Mouse (Mus musculus) cerebellum, postnatal 25 days (tissue): ENCODE measurements around the gene Dync1i1.
A peak's percentile ranks its signal among the peaks of the same experiment; 100 is the strongest.

Experiments
- DNase-seq, 2 experiments: peaks; one replicate each; pipeline ENCODE4 v3.0.0; 2021; ENCODE audit warnings: mixed read lengths in 2 of 2

Dync1i1 gene

DNA sequence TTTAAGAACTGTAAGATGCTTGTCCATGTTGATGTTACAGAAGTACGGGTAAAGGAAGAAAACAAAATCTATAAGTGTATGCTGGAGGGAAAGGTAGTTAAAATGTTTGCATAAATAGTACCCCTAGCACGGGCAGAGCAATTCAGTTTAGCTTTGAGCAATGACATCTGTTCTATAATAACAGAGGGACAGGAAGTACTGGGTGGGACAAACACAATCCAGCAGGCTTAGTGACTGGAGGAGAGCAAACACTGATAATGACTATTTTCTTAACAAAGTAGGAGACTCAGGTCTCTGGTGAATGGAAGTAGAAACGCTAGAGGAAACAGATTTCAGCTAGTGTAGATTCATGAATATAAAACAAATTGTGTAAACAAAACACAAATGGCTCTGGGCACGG, 250.8 kb downstream of the Dync1i1 start:
- no peak for DNase-seq

DNA sequence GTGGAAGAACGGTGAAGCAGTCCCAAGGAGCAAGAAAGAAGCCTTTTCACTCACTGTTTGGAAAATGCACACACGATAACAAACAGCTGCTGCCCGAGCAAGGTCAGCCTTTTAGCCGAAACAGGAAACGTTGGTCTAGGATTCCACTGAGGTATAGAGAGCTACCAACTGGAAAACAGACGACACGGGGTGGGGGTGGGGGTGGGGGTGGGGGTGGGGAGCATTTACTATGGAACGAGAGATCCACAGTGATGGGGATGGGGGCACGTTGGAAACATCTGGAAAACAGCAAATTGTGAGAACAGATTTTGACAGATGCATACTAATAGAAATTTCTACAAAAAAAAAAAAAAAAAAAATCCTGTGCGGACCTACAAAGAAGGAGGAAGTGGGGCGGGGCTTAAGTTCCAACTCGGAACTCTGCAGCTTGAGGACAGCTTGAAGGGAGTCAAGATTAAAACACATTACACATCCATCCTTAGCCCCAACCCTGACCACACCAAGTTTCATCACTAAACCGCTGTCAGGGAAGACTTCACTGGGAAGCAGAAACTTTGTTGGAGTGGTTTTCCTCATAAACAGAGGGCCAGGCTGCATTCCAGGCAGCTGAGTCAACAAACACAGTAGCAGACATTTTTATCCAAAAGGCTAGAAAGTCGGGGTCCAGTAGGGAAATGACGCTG, 251.9 kb downstream of the Dync1i1 start:
- no peak for DNase-seq

DNA sequence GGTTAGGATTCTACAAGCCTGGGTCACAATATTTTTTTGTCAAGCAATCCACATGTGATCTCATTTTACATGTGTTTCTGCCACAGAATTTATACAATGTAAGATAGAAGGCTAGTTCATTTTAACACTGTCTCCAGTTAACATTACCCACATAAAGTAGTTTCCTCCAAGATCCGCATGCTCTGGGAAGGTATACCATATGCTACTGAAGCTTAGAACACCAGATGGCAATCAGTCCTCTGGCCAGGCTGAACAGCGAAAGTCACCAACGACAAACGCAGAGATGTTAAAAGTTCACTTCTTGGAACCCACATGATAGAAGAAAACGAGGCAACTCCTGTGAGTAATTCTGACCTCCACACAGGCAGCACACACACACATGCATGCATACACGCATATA, 265.8 kb downstream of the Dync1i1 start:
- DNase-seq = peak in 1 of 2 experiments; percentile 25

DNA sequence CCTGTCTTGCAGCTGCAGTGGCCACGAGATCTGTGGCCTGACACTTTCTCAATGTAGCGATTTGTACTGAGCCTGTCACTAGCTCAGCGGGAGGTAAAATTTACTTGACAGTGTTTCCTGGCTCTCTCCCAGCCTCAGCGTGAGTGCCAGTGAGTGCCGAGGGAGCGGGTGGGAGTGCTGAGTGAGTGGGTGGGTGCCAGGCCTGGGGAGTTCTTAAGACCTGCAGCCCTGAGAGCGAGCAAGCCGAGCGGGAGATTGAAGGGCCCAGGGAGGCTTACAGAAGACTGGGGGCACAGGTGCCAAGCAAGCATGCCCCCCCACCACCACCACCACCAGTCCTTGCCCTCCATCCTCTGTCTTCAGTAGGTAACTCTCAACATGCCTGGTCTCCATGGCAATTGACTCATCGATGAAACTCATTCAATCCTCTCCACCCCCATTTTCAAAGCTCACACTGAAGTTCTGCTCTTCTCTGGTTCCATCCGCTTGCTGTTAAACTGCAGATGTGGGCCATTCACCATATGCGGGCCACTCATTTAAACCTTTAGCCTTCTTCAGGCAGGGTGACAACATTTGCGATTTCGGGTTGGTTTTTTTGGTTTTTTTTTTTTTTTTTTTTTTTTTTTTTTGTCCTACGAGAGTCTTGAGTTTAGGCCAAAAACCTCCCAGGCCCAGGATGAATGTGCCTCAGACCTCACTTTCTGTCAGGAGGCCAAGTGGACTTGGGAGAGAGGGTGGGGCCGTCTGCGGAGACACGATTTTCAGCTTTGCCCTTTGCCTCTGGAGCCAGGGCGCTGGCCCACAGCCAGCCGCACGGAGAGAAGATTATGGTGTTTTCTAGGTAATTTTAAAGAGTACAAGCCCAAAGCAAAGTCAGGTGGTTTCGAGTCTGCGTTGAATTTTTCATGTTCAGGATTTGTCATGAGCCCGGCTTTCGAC, 266.6 kb downstream of the Dync1i1 start:
- DNase-seq = peak; percentile 64 to 73

DNA sequence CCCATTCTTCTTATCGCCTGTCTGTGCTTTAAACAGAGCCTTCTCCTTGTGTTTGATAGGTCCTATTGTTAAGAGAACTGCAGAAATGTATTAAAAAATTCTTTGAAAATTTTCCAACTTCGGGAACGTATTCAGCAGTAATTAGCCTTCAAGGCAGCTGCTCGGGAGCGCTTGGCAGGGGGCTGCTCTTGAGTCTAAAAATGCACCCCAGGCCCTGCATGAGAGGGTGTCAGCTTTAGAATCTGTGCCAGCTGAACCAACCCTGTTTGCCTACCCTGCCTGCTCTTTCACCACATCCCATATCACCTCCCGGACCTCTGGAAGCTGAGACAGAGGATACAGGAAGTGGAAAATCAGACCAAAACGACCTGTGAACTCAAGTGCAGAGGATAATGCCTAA, 267.6 kb downstream of the Dync1i1 start:
- DNase-seq = peak; percentile 20 to 21

DNA sequence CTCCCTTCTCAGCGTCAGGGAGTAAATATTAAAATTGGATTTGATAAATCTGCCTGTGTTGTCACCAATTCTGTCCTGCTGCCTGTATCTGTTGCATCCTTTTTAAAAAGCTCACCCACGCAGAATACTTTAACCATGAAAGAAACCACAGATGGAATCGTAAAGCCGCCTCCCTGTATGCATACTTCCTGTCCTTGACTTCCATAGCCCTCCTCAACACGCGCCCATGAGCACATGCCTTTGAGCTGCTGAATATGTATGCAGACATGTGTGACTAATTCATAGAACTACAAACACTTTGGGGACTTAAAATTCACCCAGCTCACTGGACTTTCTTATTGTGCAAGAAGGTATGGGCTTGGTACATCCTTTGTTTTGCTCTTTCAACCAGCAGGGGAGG, 272.1 kb downstream of the Dync1i1 start:
- no peak for DNase-seq

DNA sequence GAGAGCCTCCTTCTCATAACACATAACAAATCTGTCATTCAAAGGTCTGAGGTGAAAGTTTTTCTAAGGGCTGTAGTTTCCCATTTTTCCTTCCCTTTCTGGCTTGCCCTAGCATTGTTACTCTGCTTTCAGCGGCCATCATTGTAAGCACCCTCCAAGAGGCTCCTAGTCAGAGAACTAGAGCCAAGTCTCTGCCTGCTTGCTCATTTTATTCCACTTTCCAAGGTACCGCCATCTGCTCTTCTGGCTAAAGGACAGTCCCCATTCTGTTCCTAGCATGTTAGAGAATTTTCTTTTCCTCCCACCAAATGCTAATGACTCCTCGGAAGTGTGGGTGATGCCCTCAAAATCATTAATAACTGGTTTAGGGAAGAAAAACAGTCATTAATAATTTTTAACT, 276.6 kb downstream of the Dync1i1 start:
- DNase-seq = peak; percentile 65 to 75

DNA sequence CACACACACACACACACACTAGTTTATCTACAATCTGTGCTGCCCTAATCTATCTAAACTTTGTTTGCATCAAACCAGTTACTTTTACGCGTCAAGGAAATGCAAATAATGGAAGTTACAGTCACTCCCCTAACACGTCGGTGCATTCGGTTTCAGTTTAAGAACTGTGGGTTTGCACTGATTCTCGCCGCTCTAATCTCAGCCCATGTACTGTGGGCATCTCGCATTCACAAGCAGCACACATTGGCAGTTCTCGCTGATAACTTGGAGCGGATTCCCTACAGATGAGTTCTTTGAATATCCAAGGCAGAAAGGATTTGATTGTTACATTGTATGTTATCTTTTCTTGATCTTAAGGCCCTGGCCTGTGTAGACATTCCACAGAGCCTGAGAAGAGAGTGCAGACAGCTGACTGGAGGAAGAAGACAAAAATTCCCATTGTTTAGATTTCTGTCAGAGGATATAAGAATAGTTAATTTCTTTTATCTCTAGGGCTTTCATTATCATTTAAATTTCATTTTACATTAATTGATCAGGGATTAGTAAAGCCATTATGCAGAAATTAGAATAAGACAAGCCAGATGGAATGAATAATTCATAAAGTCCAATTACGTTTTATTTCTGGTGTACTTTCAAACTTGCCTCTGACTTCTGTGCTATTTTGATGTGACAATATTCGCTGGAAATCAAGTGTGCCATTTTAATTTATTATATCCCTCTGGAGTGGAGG, 279.5 kb downstream of the Dync1i1 start:
- DNase-seq = no peak

DNA sequence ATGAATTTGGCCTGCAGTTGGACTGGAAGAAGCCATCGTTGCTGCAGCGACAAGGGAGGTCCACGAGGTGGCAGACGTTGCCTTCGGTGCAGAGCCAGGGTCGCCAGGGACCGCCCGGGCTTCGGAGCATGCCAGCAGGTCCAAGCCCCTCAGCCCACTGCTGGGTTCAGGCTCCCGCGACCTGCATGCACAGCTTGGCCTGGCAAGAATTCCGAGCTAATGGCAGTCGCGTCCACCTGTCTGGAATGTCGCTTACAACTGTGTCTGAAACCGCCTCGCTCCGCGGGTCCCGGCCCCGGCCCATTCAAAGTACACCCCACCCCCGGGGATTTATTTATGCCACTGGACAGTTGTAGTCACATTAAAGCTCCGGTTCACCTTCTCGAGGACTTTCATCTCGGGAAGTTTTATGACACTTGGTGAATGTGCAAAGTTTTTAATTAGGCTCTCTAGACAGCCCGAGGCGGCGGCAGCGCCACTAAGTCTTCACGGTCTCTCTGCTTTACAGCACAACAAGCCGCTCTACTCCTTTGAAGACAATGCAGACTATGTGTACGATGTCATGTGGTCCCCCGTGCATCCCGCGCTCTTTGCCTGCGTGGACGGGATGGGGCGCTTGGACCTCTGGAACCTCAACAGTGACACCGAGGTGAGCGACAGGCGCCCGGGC, 280.5 kb downstream of the Dync1i1 start:
- peak; percentile 83 to 87 for DNase-seq

DNA sequence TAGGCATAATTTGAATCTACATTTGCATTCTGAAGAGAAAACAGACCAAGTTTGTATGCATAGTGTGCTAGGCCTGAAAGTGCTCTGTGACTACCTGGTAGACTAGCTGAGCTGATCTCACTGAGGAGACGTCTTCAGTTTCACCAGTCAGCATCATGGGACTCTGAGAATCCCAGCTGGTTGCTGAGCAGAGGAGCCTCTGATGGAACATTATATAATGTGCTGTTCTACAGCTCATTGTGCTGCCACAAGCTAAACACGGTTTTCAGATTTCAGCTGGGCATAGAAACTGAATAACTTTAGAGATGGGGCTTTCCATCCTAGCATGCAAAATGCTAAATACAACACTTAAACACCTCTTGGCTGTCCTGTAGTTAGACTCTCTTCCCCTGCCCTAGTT, 285.9 kb downstream of the Dync1i1 start:
- DNase-seq = no peak

DNA sequence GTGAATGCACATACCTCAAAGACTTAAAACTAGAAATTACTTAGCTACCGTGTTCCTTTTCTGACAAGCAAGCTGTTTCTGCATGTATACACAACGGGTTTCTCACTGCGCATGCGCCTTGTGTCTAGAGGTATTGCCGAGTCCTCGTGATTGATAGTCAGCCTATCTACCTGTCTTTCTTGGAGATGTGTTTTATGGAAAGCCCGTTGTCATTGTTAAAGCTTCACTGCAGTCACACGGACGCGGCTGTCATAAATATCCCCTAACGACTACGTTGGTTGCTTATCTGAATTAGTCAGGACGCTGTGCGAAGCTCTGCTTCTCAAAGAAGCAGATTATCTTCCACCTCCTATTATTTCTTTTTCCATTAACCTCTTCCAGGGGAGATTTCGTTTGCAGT, 290.2 kb downstream of the Dync1i1 start:
- no peak for DNase-seq

DNA sequence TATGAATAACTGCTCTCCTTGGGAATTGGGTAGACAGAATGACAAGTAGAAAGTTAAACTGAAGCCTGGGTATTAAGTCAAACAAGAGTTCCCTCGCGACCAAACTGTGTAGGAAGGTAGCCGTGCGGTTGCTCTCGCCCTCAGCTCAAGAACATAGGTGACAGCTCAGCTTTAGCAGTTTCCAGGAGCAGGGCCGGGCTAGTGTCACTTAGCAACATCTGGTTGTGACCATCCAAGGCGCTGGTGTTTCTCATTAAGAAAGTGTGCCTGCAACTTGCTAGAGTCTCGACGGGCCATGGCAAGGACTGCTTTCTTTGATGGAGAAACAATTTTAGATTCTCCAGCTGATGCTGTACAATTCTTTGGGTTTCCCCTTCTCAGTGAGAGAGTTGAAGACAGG, 291.5 kb downstream of the Dync1i1 start:
- DNase-seq = no peak

DNA sequence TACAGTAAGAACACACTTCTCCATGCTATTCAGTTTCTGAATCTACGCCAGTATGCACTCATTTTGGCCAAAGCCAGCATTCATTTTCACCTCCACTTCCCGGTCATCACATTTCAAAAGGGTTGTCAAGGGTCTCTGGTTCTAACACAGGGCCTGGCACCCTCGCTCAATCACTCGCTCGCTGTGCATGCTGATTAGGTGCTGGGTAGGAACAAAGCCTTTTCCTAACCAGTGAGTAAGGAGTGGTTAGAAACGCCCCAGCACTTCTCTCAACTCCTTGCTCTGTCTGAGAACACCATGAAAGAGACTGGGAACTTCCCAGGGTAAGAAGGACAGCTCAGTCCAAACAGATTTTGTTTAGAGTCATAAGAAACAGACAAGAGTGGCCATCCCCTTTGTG, 298.5 kb downstream of the Dync1i1 start:
- no peak for DNase-seq

DNA sequence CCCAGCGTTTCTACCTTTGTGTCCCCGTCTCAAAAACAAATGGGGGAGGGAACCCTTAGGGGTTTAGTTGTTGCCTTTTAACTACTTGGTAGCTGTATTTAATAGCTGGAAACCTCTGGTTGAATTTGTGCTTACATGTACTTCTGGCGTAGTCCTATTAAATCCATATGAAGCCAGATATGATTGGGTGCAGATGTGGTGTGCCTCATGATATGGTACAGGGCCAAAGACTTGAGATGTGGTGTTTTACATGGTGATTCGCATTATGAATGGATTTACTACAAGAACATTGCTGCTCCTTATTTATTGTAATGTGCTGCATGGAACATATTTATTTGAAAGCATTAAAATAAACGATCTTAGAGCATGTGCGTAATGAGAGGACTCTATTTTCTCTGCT, 302.2 kb downstream of the Dync1i1 start:
- no peak for DNase-seq

DNA sequence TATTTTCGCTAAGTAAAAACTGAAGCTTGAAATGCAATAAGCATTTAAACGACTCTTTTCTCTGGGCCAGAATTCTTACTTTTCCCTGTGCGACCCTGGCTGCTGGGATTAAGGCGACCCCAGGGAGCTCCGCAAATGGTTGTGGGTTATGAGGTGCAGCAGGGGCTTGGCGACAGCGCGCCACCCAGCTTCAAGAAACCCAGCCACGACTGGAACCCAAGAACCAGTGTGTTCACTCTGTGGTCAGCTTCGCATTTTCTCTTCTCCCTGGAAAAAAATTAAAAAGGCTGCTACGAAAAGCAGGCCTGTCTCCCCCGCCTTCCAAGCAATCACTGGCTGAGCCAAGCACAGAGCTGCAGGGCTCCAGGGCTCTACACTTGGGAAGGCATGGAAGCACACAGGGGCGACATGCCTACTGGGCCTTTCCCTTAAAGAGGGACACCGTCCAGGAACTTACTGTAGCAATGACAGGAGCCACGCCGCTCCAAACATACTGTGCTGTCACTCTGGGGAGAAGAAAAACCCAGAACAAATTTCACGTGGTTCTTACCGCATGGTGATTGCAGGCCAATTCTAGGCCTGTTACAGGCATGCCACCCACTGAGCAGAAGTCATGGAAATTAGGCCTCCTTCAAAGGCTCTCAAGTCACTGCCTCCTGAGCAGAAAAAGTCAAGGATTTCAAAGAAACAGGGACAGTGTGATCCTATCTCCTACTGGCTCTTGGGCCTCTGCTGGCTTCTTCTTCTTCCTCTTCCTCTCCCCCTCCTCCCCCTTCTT, 313.5 kb downstream of the Dync1i1 start:
- peak; percentile 26 to 27 for DNase-seq

DNA sequence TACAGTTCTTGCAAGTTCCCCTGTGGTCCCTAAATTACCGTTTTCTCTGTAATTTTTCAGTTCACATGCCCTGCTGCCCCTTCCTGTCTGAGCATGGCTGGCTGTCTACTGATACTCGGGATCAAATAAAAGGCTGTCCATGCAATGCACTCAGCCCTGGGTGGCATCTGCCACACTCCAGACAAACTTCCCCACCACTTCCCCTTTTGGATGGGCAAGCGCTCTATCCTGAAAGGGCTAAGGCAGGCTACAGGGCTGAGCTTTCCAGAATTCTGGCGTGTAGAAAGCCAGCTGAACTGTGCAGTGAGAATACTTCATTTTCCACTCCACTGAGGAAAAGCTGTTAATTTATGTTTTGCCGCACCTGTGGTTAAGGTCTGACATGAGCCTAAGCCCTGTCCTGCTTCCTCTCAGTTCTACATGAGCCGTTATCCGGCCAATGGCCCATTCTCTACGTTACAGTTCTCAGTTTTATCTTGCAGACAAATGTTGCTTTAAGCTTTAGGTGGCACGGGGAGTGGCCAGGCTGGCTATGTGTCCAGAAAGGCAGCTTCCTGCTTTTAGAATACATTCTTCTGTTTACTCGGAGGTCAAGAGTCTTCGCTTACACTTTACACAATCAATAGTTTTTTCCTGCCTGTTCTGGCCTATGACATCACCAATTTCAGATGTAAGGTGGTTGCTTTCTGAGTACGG, 321.4 kb downstream of the Dync1i1 start:
- DNase-seq = no peak

DNA sequence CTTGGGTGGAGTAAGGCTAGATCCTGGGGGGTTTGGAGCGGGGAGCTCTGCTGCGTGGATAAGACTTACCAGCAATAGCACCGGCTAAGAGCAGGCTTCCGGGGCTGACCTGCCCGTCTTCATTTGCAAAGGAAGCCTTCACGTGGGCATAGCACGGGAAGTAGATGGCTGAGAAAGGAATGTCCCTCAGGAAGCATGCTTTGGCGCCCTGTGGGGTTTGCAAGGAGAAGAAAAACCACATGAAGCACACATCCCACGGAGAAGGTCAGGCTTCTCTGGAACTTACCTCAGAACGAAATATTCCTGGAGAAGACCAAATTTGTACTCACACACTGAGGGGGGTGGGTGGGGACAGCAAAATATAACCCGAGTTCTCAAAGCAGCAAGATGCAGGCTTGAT, 327.3 kb downstream of the Dync1i1 start:
- no peak for DNase-seq

DNA sequence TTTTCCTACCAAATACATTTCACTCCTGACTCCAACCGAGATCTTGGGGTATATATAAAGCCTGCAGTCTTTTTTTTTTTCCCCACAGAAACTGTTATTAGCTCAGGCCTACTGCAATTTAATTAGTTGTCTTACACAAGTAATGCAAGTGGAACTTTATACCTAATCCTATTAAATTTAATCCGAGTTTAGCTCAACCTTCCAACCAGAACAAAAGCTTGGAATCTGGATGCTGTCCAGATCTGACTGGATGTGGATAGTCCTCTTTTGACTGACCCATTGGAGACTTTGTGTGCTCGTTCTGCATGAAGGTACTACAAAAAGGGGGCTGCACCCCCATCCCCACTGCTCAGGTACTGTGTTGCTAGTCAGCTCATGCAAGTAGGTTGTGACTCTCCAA, 328.5 kb downstream of the Dync1i1 start:
- no peak for DNase-seq

DNA sequence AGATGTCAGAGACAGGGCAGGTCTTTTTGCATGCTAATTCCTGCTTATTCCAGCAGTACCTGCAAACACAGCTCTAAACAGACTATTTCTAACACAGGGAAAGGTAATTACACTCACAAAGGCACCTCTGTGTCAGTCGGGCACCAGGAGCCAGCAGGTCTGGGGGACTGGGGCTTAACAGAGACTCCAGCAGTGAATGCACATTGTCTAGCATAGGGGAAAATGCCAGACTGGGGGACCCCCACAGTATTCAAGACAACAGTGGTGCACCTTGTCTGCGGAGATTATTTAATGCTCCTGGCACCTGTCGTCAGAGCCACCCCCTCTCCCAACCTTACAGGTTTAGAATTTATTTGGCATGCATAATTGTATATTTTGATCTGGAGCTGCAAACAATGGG, 333.1 kb downstream of the Dync1i1 start:
- no peak for DNase-seq

DNA sequence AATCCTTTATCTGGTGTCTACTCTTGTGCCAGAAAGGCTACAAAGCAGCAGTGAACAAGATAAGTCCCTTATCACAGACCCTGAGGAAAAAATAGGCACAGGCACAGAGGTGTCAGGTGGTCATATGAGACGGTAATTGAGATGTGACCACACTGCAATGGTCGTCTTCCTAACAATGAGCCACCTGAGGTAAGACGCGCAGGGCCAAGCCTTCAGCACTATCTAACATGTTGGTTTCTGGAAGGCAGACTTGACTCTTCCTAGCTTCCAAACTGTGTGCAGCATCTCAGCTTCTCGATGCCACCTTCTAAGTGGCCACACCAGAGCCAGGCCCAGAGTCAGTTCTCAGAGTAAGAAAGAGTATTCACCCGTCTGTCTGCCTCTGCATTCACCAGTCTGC, 341.8 kb downstream of the Dync1i1 start:
- no peak for DNase-seq

DNA sequence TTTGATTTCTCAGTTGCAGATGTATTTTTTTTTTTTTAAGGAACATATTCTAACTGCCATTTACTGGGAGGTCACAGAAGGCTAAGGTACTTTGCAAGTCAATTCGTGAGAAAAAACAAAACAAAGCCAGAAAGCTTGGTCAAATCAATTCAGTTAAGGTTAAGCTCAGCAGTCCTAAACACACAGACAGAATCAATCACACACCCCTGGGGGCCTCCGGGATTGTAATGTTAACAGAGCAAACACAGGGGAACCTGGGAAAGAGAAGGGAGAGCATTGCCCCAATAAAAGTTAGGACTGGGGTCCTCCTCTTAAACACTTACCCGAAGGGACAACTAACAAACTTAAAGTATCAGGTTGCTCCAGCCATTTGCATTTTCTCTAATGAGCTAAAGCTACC, 344.6 kb downstream of the Dync1i1 start:
- no peak for DNase-seq

DNA sequence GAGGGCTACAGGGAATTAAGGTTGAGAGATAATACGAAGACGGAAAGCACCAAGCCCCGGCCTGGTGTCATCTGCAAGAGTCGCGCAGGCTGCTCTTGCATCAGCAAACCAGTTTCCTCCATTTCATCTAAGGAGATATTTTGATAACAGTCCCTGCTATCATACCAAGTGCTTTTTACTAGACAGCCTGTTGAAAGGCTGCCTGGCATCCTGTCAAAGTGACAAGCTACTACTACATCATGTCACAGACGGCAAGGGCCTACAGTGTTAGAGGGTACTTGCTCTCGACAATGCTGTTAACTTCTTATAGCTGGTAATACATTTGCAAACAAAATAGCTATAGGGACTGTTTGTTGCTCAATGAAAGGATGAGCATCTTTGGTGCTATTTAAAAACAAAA, 345.6 kb downstream of the Dync1i1 start:
- no peak for DNase-seq
